Mouse (Mus musculus): ENCODE results near the gene Crebzf. TPM values are rescaled to one million over a fixed set of nuclear protein-coding genes. Genes with fewer than 3 reads are reported as not detected.

Gene Crebzf
- polyA plus RNA-seq, 1 experiment from 2014 or later = 33.6 TPM

DNA sequence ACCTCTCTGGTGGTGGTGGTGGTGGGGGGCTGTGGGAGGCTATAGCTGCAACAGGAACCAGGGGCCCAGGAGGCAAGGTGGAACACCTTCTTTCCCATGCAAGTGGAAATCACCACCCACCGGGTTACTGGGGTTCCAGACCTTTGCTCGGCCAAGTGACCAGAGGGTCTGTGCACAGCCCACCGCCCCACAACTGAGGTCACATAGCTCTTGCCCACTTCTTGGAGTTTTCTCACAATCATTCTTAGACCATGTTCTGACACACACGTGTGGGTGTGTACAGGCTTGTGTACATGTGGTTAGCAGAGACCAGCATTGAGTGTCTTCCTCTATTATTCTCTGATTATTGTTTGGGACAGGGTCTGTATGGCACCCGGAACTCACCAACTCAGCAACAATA lies 18.9 kb downstream of the Crebzf start:
- Histone ChIP-seq H3K4me1 (replicated peaks; ENCODE audit: control insufficient read depth, insufficient read depth, low read length) (no peaks in the 10 kb centered on the region; the same call in 1 of the 2 replicates), H3K36me3 (ENCODE audit: control insufficient read depth, insufficient read depth, low read length) (no peaks in the 10 kb centered on the region), H3K9me3 (ENCODE audit: control insufficient read depth, low read length) (no peaks in the 10 kb centered on the region), H3K4me3 (ENCODE audit: low read depth, low read length) (no peak overlapping the region), H3K9ac (ENCODE audit: low read depth, low read length) (no peak overlapping the region), H3K27me3 (replicated peaks; ENCODE audit: control insufficient read depth, insufficient read depth, low read length) (no peaks in the 10 kb centered on the region), H3K27ac (ENCODE audit: low read depth, low read length) (no peak overlapping the region), H3K4me2 (peak overlapping the region; percentile 47)
- ATAC-seq (replicated peaks; ENCODE audit: low FRiP score) = no peak
- no peak for DNase-seq (ENCODE audit: low spot score)
- whole genome bisulfite sequencing = 90% methylated on average over 5 of the region's 5 CpGs

DNA sequence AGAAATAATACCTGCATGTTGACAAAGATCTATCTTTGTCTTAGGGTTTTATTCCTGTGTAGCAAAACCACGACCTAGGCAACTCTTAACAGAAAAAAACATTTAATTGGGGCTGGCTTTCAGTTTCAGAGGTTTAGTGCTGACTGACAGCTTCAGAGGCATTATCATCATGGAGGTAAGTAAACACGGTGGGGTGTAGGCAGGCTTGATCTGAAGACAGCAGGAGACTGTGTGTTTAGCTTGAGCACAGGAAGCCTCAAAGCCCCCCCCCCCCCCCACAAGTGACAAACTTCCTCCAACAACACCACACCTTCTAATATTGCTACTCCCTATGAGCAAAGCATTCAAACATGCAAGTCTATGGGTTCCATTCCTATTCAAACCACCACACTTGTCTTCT lies 31.0 kb downstream of the Crebzf start:
- H3K27me3 ChIP-seq (replicated peaks; ENCODE audit: control insufficient read depth, insufficient read depth, low read length) = no peaks in the 10 kb centered on the region
- no peak overlapping the region for H3K9ac ChIP-seq (ENCODE audit: low read depth, low read length)
- H3K9me3 ChIP-seq (ENCODE audit: control insufficient read depth, low read length) = no peaks in the 10 kb centered on the region
- H3K36me3 ChIP-seq (ENCODE audit: control insufficient read depth, insufficient read depth, low read length) = no peaks in the 10 kb centered on the region; the same call in 1 of the 2 replicates
- H3K4me1 ChIP-seq (replicated peaks; ENCODE audit: control insufficient read depth, insufficient read depth, low read length) = peaks cover 7% of the 10 kb centered on the region
- 48% methylated on average over 2 of the region's 2 CpGs for WGBS
- H3K4me3 ChIP-seq (ENCODE audit: low read depth, low read length) = no peak overlapping the region
- no peak overlapping the region for H3K27ac ChIP-seq (ENCODE audit: low read depth, low read length)
- ATAC-seq (replicated peaks; ENCODE audit: low FRiP score) = no peak
- no peak for DNase-seq (ENCODE audit: low spot score)
- no peak overlapping the region for H3K4me2 ChIP-seq

DNA sequence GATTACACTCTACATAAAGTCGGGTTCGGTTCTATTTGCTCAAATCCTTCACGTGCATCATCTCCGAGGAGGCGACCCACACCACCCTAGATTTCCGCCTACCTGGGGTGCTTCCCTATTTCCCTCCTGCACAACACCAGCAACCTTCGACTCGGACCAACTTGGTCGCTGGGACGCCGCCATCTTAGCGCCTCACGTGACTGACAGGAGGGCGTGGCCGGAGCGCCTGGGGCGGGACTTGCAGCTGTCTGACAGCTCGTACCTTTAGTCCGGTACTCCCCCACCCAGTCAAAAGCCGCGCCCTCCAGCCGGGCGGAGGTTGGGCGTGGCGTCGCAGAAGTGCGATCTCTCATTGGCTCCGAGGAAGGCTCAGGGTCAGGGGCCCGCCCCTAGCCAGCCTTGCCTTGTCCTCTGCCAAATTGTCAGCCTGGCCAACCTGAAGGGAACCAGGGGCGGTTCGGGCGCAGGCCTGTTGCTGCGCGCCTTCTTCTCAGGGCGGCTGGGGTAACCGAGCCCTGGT lies 33.3 kb downstream of the Crebzf start, which contains the start of gene Tmem126b:
Gene Tmem126b, minus strand, starts transcription at position 209 of the 520 bp plus-strand sequence.
- peak within 1 kb of the TSS; percentile 75 for H3K9ac ChIP-seq (ENCODE audit: low read depth, low read length)
- no peaks in the 10 kb centered on the region for H3K36me3 ChIP-seq (ENCODE audit: control insufficient read depth, insufficient read depth, low read length)
- under 1% methylated on average over 36 of the region's 36 CpGs for WGBS
- no peaks in the 10 kb centered on the region for H3K27me3 ChIP-seq (replicated peaks; ENCODE audit: control insufficient read depth, insufficient read depth, low read length)
- no peaks in the 10 kb centered on the region for H3K9me3 ChIP-seq (ENCODE audit: control insufficient read depth, low read length)
- DNase-seq (ENCODE audit: low spot score) (peak; percentile 97), ATAC-seq (replicated peaks; ENCODE audit: low FRiP score) (peak; percentile 100)
- H3K4me1 ChIP-seq (replicated peaks; ENCODE audit: control insufficient read depth, insufficient read depth, low read length) = peaks cover 7% of the 10 kb centered on the region
- H3K27ac ChIP-seq (ENCODE audit: low read depth, low read length) = peak within 1 kb of the TSS; percentile 9; the same call in 1 of the 2 replicates
- H3K4me3 ChIP-seq (ENCODE audit: low read depth, low read length) = peak within 1 kb of the TSS; percentile 65
- peak within 1 kb of the TSS; percentile 98 for H3K4me2 ChIP-seq

DNA sequence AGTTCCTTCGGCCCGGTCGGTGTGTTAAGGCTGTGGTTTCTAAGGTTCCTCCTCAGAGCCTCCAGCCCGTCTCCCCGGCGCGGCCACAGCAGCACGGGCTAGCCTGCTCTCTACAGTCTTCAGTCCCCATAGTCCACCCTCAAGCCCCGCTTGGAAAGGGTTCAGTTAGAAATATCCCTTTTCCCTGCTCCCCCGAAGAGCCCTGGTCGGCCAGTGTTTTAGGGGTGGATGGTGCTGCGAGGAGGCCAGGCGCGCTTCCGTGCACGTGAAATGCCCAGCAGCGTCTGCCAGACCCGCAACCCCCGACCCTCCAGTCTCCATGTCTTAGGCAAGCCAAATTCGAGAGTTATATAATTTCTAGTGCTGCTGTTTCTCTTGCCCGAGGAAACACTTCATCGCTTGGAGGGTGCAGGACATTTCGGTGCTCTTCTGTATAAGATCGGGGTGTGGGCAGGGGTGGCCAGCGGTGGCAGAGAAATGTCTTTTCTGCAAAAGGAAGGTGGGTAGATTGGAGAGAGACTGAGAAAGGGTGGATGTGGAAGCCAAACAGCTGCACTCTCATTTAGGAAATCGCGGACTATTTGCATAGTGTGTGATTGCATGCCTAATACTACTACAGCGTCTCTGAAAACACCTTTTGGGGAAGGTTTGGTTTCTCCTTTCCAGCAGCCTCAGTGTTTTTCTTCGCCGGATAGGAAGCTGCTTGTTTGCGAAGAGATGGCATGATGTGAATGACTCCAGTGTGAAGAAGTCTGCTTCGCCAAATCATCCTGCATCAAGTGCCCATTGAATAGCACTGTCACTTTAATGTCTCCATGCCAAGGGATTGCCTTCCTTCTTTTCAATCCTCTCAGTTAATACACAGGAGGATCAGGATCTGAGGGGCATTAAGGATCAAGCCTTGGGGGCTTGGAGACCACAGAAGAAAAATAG lies 34.0 kb downstream of the Crebzf start, which contains the start of gene Dlg2:
Gene Dlg2, plus strand, starts transcription at position 360 of the 933 bp plus-strand sequence.
- 2% methylated on average over 32 of the region's 32 CpGs for WGBS
- Histone ChIP-seq H3K4me2 (peak within 1 kb of the TSS; percentile 98), H3K9me3 (ENCODE audit: control insufficient read depth, low read length) (no peaks in the 10 kb centered on the region), H3K27ac (ENCODE audit: low read depth, low read length) (peak within 1 kb of the TSS; percentile 9; the same call in 1 of the 2 replicates), H3K4me1 (replicated peaks; ENCODE audit: control insufficient read depth, insufficient read depth, low read length) (peaks cover 7% of the 10 kb centered on the region), H3K9ac (ENCODE audit: low read depth, low read length) (peak within 1 kb of the TSS; percentile 75), H3K36me3 (ENCODE audit: control insufficient read depth, insufficient read depth, low read length) (no peaks in the 10 kb centered on the region), H3K4me3 (ENCODE audit: low read depth, low read length) (peak within 1 kb of the TSS; percentile 65), H3K27me3 (replicated peaks; ENCODE audit: control insufficient read depth, insufficient read depth, low read length) (no peaks in the 10 kb centered on the region)
- DNase-seq (ENCODE audit: low spot score) (no peak), ATAC-seq (replicated peaks; ENCODE audit: low FRiP score) (no peak; the same call in 1 of the 2 replicates)

DNA sequence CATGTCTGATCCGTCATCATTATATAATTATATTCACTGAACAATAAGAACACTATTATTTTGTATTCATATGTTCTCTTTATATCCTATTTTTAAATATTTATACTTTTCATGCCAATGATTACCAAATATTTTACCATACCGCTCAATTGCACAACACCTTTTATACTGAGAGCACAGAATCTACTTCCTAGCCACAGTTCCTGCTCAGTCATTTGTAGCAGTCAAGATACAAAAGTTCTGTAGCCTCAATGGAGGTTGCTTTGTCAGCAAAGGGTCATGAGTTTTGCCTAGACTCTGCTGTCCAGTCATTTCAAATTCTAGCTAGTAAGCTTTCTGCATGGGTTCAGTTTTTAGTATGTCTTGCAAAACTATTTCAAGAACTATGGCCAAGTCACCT lies 40.1 kb downstream of the Crebzf start:
- H3K4me3 ChIP-seq (ENCODE audit: low read depth, low read length) = no peak overlapping the region
- no peaks in the 10 kb centered on the region for H3K27me3 ChIP-seq (replicated peaks; ENCODE audit: control insufficient read depth, insufficient read depth, low read length)
- no peak overlapping the region for H3K4me2 ChIP-seq
- 89% methylated on average over 2 of the region's 2 CpGs for WGBS
- no peaks in the 10 kb centered on the region for H3K36me3 ChIP-seq (ENCODE audit: control insufficient read depth, insufficient read depth, low read length)
- no peak overlapping the region for H3K27ac ChIP-seq (ENCODE audit: low read depth, low read length)
- no peak for ATAC-seq (replicated peaks; ENCODE audit: low FRiP score)
- no peaks in the 10 kb centered on the region for H3K9me3 ChIP-seq (ENCODE audit: control insufficient read depth, low read length)
- no peaks in the 10 kb centered on the region for H3K4me1 ChIP-seq (replicated peaks; ENCODE audit: control insufficient read depth, insufficient read depth, low read length)
- DNase-seq (ENCODE audit: low spot score) = no peak
- no peak overlapping the region for H3K9ac ChIP-seq (ENCODE audit: low read depth, low read length)

Other genes with a start within 250 kb of the Crebzf start
- not detected in 2 replicates for gene Ccdc83, start 177.0 kb upstream of the Crebzf start, polyA plus RNA-seq (2014; fragmentation: Nextera tagmentation; extraction: Ambion mirVana)
- gene Sytl2, start 140.5 kb upstream of the Crebzf start, polyA plus RNA-seq (2014; fragmentation: Nextera tagmentation; extraction: Ambion mirVana) = 1.9 and 2.1 TPM in 2 replicates
- 0.74 TPM in 2 replicates for gene Ccdc89, start 16.2 kb upstream of the Crebzf start, polyA plus RNA-seq (2014; fragmentation: Nextera tagmentation; extraction: Ambion mirVana)
- gene Tmem126a, start 14.5 kb downstream of the Crebzf start, polyA plus RNA-seq (2014; fragmentation: Nextera tagmentation; extraction: Ambion mirVana) = 93.6 and 96.2 TPM in 2 replicates
- 22.9 and 24.7 TPM in 2 replicates for gene Tmem126b, start 33.3 kb downstream of the Crebzf start, polyA plus RNA-seq (2014; fragmentation: Nextera tagmentation; extraction: Ambion mirVana)
- 0.96 and 1.6 TPM in 2 replicates for gene Dlg2, start 33.9 kb downstream of the Crebzf start, polyA plus RNA-seq (2014; fragmentation: Nextera tagmentation; extraction: Ambion mirVana)